Mouse (Mus musculus) gonadal fat pad, adult 2 months (tissue): ENCODE measurements around the gene Hes2. TPM values are rescaled to one million over a fixed set of nuclear protein-coding genes. Genes with fewer than 3 reads are reported as not detected.

Source experiments
- DNase-seq: peaks from one replicate; pipeline ENCODE4 v3.0.0-alpha.2; 2012; ENCODE audit warnings: low read depth
- polyA plus RNA-seq: library from polyadenylated mRNA; depleted of rRNA; stranded (reverse); fragments of >200 nt; gene quantifications from 2 replicates; pipeline ENCODE4 v1.2.3, GENCODE M21; 2012

Hes2 gene
- polyA plus RNA-seq, 1 experiment, result 0.32 TPM

- DNase-seq, result no peak
Observed at GRCm38 (mm10) chr4:152185510-152186204, 27.0 kb downstream of the Hes2 start.

- DNase-seq, result no peak
Observed at GRCm38 (mm10) chr4:152186205-152187082, 27.8 kb downstream of the Hes2 start.

GRCm38 (mm10) chr4:152187142-152187541 is 28.5 kb downstream of the Hes2 start:
- DNase-seq, result no peak

GRCm38 (mm10) chr4:152188651-152189050 is 30.0 kb downstream of the Hes2 start:
- DNase-seq, result no peak

GRCm38 (mm10) chr4:152189071-152189470 is 30.4 kb downstream of the Hes2 start:
- DNase-seq, result no peak

GRCm38 (mm10) chr4:152189691-152190090 is 31.0 kb downstream of the Hes2 start:
- DNase-seq, result no peak

- no peak for DNase-seq
Observed at GRCm38 (mm10) chr4:152190096-152190653, 31.5 kb downstream of the Hes2 start.

GRCm38 (mm10) chr4:152190701-152191100 is 32.0 kb downstream of the Hes2 start:
- no peak for DNase-seq

- no peak for DNase-seq
Observed at GRCm38 (mm10) chr4:152192569-152192968, 33.9 kb downstream of the Hes2 start.

- no peak for DNase-seq
Observed at GRCm38 (mm10) chr4:152194476-152195175, 36.0 kb downstream of the Hes2 start.

GRCm38 (mm10) chr4:152196276-152196675 is 37.6 kb downstream of the Hes2 start:
- no peak for DNase-seq

GRCm38 (mm10) chr4:152197545-152197944 is 38.9 kb downstream of the Hes2 start:
- no peak for DNase-seq

- no peak for DNase-seq
Observed at GRCm38 (mm10) chr4:152199617-152200016, 41.0 kb downstream of the Hes2 start.

GRCm38 (mm10) chr4:152201492-152201891 is 42.8 kb downstream of the Hes2 start:
- no peak for DNase-seq

GRCm38 (mm10) chr4:152202418-152202817 is 43.8 kb downstream of the Hes2 start:
- no peak for DNase-seq

GRCm38 (mm10) chr4:152202905-152203304 is 44.2 kb downstream of the Hes2 start:
- DNase-seq, result no peak

GRCm38 (mm10) chr4:152204663-152205062 is 46.0 kb downstream of the Hes2 start:
- no peak for DNase-seq

- DNase-seq, result no peak
Observed at GRCm38 (mm10) chr4:152206199-152206598, 47.5 kb downstream of the Hes2 start.

GRCm38 (mm10) chr4:152209623-152210022 is 51.0 kb downstream of the Hes2 start:
- no peak for DNase-seq
